Mouse (Mus musculus): ENCODE data around the gene A4galt.
A peak's percentile ranks its signal among the peaks of the same experiment; 100 is the strongest.

Gene A4galt

GRCm38 (mm10) chr15:83226066-83226834 lies 25.3 kb downstream of the A4galt start:
- peak; percentile 80 for DNase-seq (ENCODE audit: low read depth, low spot score)

DNA sequence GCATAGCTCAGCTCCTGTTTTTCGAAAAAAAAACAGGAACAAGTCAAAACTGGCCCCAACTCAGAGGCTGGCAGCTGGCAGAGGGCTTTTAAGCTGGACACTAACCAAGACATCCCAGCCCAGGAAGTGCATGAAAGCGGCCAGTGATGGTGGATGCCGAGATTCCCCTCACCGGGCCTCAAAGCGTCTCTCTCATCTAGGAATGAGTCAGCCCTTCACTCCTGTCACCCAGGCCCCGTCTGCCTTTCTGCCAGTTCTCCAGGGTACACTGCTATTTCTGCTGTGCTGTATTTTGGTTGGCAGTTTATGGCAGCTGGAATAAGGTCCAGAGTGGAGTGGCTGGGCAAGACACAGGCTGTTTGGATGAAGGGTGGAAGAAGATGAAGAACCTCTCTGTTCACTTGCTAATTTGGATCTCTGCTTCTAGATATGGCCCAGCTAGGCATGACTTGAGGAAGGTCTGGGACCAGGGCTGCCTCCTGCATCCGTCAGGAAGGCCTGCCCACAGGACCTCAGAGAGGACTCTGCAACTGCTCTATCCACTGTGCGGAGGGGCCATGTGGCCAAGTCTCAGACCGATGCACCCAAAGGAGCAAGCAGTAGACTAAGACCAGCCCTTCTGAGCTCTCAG lies 27.3 kb downstream of the A4galt start:
- DNase-seq (ENCODE audit: low read depth, low spot score): peak; percentile 38

- peak; percentile 86 for DNase-seq (ENCODE audit: low read depth, low spot score)
Observed at GRCm38 (mm10) chr15:83223208-83223962, 28.2 kb downstream of the A4galt start.

- DNase-seq (ENCODE audit: low read depth, low spot score): no peak
Observed at GRCm38 (mm10) chr15:83221721-83222120, 29.9 kb downstream of the A4galt start.

DNA sequence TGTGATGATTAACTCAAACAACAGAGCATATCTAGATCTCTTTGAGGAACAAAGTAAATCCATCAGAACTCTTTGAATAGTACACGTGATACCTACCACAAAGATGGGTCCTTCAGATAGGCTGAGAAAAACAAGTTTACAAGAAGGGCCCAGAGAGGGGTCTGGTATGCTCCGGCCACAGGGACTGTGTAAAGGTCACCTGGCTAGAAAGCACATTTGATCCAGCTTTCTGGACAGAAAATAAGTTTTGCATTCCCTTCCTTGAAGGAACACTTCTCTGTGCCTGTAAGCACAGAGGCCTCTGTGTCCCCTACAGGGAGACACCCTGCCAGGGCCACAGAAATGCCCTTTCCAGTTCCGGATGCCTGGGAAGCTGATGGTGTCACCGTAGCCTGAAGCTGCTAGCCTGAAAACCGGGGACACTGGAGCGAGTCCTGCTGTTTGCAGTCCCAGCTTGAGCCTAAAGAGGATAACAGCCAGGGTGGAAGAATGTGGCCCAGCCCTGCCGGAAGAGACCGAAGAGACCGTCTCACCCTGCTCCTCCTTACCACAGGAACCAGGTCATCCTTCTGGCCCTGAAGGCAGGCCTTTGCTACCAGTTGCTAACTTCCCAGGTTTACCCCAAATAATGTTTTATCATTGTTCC lies 31.1 kb downstream of the A4galt start:
- no peak for DNase-seq (ENCODE audit: low read depth, low spot score)

- DNase-seq (ENCODE audit: low read depth, low spot score): peak; percentile 49
Observed at GRCm38 (mm10) chr15:83215322-83216216, 36.0 kb downstream of the A4galt start.

DNA sequence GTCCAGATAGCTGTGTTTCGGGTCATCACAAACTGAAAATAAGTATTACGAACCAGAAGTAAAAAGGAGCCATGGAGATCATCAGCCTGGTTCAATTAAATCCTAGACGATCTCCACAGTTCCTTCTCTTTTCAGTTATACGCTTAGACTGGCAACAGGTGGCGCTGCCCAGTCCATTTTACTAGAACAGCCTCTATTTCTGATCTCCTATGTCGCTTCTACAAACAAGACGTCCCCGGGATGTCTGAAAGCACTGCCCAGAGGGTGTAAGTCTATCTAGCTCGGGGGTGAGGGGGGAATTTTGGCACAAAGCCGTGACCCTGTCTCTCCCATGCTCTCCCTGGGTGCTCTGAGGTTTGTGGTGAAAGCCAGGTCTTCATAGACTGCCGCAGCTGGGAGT lies 41.3 kb downstream of the A4galt start:
- peak; percentile 52 for DNase-seq (ENCODE audit: low read depth, low spot score)

DNA sequence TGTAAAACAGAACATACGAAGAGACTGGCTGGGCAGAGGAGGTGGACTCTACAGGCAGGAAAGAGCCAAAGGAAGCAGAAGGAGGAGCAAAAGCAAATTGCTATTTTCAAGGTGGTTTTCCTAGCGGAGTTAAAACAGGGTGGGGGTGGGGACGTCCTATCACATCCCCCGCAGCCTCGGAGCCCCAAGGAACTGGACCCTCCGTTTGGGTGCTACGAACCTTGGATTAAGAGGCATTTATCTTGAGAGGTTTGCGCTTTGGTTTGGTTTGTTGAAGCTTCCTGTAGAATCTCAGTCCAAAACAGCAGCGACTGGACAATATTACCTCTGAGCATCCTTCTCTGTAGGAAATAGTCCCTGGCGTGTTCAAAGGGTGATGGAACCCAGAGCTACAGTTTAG lies 41.9 kb downstream of the A4galt start:
- no peak for DNase-seq (ENCODE audit: low read depth, low spot score)

DNA sequence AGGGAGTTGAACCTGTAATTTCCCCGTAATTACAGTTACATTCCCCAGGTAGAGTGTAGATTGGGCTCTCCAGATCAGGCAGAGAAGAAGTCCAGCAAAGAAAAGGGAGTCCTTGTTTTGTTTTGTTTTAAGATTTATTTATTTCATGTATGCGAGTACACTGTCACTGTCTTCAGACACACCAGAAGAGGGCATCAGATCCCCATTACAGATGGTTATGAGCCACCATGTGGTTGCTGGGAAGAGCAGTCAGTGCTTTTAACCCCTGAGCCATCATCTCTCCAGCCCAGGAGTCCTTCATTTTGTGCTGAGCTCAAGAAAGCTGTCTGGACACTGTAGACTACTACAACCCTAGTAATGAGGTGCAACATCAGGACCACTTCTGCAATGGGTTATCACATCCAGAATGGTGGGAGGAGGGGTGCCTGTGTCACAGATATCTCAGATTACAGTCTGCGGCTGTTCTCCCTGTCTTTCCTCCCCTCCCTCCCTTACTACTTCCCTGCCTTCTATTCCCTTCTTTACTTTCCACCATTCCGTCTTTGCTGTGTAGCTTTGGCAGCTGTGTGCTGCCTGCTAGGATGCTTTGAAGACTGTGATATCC lies 42.4 kb downstream of the A4galt start:
- DNase-seq (ENCODE audit: low read depth, low spot score): no peak

GRCm38 (mm10) chr15:83204731-83205451 lies 46.7 kb downstream of the A4galt start:
- DNase-seq (ENCODE audit: low read depth, low spot score): no peak

DNA sequence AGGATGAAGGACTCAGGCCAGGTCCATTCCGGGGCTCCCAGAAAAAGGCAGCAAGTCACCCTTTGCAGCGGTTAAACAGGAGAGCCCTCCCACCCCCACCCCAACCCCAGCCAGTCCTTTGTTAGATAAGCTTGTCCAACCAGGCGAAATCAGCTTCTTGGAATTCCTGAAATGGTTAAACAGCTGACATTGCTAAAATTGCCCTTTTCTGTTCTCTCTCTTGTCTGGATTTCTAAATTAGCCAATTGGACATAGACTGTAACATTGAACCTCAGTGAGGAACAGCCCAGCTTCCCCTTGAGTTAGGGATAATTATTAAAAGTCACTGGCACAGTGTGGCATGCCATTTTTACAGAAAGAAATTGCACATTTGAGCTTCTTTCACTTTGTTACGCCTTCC lies 49.2 kb downstream of the A4galt start:
- no peak for DNase-seq (ENCODE audit: low read depth, low spot score)

DNA sequence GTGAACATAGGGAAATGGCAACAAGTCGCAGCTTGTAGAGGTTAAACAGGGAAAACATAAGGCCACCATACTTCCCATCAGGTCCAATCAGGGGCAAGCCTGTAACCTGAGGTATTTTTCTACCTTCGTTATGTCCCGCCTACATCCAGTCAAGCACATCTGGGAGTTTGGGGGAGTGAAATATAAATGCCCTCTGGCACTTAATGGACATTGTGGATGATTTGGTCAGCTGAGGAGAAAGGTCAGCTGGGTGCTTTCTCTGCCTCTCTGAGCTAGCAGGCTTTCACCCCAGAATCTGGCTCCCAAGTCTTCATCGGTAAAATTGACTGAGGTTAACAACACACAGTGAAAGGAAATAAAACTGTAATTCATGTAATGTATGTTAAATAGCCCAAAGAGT lies 58.2 kb downstream of the A4galt start:
- DNase-seq (ENCODE audit: low read depth, low spot score): no peak

GRCm38 (mm10) chr15:83182351-83182750 lies 69.2 kb downstream of the A4galt start:
- DNase-seq (ENCODE audit: low read depth, low spot score): no peak

DNA sequence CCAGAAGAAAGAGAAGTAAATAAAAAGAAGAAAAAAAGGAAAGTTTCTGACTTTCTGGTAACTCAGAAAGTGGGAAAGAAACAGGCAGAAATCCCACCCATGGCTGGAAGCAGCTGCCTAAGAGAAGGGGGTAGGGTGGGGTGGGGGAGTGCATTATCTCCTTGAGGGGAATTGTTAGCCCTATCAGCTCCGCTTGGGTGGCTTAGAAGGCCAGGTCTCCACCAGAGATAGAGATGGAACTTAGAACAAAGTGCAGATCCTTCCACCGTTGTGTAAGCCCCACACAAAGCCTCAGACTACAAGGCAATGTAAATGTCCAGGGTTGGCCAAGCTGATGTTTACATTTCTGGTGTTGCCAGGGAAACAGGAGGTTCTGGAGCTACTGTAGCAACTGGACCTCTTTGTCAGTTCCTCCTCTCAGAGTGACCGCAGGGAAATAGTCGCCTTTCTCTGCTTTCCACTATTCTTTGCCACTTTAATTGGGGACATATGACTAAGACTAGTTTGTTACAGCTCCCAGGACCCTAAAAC lies 69.7 kb downstream of the A4galt start:
- no peak for DNase-seq (ENCODE audit: low read depth, low spot score)

DNA sequence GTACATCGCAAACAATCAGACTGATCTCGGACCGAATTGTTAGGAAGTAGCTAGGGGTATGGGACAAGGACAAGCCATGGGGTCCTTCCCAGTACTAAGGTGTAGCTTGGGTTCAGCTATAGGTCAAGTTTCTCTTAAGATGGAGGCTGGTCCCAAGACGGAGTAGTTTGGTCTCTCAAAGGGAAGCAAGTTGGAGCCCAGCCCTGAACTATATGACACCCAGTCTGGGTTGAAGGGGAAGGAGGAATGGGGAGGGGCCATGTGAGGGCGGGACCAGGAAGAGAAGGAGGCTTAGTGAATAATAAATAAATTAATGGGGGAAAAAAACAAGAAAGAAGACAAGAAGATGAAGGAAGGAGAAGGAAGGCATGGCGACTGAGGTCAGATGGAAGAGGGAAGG lies 71.6 kb downstream of the A4galt start:
- no peak for DNase-seq (ENCODE audit: low read depth, low spot score)
